Mouse (Mus musculus) left cerebral cortex, adult 2 months (tissue): Measurements from ENCODE around the gene Dennd2a. TPM values are rescaled to one million over a fixed set of nuclear protein-coding genes. Genes with fewer than 3 reads are reported as not detected.
A peak's percentile ranks its signal among the peaks of the same experiment; 100 is the strongest.

Experiments used
- DNase-seq, 2 experiments: peaks; one replicate each; pipeline ENCODE4 v3.0.0; 2021 to 2022; ENCODE audit warnings: low spot score in 2 of 2, mixed read lengths in 1 of 2; ENCODE audit errors: extremely low spot score in 1 of 2
- H3K27ac ChIP-seq: fragments of 200-600 bp; 2 replicates; pipeline ENCODE4 v1.8.1; 2022
- H3K4me3 ChIP-seq: fragments of 200-600 bp; 2 replicates; pipeline ENCODE4 v1.8.1; 2022
- CTCF ChIP-seq: fragments of 200-600 bp; IDR thresholded peaks from 2 replicates; pipeline ENCODE4 v1.8.1; 2022; ENCODE audit warnings: antibody characterized with exemption, mild to moderate bottlenecking, moderate library complexity
- intact Hi-C: fragments of 180-260 bp; cut with DNase I; formaldehyde crosslinking; loops from one replicate; pipeline ENCODE4 v1.15.1; 2025
- total RNA-seq, 2 experiments: library from RNA; stranded (reverse); gene quantifications; 2 replicates each; pipeline ENCODE4 v1.2.3; 2021

Gene Dennd2a
- total RNA-seq, 2 experiments from 2014 or later, result 23.2 to 25.3 TPM

DNA sequence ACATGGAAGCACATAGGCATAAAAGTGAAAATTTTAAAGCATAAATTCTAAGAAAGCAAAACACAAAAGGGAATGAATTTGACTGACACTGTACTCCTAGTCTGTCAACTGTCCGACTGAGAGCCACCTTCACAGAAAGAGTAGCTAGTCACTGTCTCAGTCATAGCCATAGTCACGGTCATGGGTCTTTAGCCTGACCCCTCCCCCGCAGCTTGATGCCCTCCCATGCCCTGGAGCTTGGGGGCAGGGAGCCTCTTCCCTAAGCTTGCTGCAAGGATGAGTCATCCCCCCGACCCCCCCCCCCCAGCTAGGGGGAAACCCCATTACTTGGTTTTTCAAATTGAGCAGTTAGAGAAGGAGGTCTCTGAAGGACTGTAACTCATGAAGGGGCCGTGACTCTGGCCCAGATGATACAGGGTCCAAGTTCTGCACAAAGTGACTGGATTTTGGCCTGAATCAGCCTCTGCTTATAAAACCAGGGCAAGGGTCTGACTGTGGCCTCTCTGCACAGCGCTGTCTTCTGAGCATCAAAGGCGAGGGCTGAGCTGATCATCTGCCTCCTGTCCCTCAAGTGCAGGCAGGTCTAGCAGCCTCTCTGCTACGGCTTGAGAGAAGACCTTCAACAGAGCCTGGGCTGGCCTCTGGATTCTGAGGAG is 5.6 kb downstream of the Dennd2a start:
- DNase-seq, result no peak
- no peak overlapping the region for H3K27ac ChIP-seq
- TF ChIP-seq CTCF, result no peak
- intact Hi-C loops, result no loop called here
- H3K4me3 ChIP-seq, result no peak overlapping the region

DNA sequence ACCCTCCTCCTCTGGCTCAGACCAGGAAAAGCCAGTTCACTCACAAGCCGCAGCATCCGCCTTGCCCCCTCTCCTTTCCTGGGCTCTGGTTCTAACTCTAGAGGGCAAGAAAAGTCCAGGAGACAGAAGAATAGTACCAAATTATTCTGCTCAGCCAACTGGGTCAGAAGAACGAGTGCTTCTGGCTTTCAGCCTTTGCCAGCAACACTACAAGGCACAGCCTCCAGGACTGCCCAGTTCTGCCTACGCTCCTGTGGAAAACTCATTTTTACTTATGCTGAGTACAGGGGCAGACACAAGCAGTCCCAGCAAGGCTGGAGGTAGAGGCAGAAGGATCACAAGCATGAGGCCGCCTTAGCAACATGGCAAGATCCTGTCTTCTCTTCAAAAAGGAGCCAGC is 9.6 kb downstream of the Dennd2a start:
- intact Hi-C loops, result no loop called here
- DNase-seq, result no peak
- TF ChIP-seq CTCF, result no peak
- Histone ChIP-seq H3K27ac (peak overlapping the region; percentile 34; the same call in 1 of the 2 replicates), H3K4me3 (no peak overlapping the region)

DNA sequence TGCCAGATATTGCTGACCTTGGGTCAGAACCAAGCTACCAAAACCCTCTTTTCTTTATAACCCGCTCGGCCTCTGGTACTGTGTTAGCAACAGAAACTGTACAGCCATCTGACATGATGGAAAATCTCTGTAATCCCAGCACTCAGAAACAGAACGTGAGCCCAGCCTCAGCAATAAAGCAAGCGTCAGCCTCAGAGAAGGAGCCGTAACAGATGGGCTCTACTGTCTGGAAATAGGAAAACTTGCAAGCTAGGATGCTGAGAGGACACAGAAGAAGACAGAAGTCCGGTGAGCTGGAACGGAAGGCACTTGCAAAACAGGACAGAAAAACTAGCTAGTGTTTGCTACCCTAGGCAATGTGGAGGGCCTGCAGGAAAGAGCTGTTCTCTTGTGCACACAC is 12.2 kb downstream of the Dennd2a start:
- H3K4me3 ChIP-seq, result no peak overlapping the region
- intact Hi-C loops, result no loop called here
- no peak for TF ChIP-seq CTCF
- DNase-seq, result no peak
- peak overlapping the region; percentile 53 for H3K27ac ChIP-seq

DNA sequence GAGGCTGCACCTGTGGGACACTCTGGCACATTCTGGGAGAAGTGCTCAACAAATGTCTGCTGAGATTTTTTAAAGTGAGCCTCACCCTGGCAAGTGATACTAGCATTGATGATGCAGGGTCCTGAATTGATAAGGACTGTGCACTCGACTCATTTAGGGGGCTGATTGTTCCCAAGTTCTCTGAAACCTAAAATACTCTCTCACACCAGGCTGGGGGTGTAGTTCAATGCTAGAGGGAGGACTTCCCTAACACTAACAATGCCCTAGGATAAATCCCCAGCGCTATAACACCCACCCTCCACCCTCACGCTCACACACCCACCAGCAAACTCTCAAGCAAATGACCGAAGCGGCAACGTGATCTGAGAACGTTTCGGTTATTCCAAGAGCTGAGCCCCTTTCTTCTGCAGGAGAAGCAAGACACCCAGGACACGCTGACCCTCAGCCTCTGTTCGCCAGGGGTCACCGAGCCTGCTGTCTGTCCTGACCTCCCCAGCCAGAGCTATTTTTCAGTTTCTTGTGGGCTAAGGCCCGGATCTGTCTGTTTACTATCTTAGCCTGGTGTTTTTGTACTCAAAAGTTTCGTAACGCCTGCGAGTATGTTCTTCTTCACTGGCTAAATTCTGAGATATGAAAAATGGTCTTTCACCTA is 13.8 kb downstream of the Dennd2a start:
- peak overlapping the region; percentile 44; the same call in 1 of the 2 replicates for H3K27ac ChIP-seq
- intact Hi-C loops, result loop anchor here (2.0 kb wide), 1 partner anchor 15 kb away; no protein-coding TSS in a partner anchor

DNA sequence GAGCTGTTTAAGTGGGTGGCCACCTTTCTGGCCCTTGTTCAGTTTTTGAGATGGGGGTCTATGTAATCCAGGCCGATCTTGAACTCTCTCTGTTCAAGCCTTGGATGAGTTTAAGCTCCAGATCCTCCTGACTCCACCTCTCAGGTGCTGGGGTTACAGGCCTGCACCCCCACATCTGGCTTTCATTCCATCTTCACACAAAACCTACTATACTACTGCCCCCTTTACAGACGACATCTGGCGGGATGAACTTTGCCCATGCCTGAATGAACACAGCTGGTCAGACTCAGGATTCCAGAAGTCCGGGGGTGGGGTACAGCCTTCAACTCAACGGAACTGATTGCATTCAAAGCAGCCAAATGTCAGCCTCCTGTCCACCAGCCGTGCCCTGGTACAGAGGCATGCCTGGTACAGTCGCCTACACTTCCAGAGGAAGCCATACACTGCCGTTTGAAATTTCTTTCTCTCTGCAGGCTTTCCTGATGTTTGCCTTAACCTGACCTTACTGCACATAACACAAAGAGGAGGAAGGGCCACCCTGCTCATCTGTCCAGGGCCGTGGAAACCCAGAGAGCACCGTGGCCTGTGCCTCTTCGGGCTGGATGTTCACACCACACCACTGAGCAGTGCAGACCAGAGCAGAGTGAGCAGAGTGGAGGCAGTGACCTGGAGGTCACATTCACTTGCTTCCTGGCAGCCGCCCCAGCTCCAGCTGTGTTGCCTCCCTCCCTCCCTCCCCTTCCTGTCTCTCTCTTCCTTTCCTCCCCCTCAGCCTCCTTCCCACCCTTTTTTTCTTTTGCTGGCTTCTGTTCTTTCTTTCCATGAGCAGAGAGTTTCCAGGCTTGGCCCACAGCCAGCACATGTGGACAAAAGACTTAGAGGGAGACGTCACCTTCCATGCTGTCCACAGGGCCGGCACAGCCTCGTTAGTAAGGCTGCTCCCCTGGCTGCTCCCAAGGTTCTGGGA is 14.8 kb downstream of the Dennd2a start:
- H3K4me3 ChIP-seq, result no peak overlapping the region
- intact Hi-C loops, result loop anchor here (2.0 kb wide), 1 partner anchor 14 kb away; no protein-coding TSS in a partner anchor
- TF ChIP-seq CTCF, result no peak
- peak; percentile 41 to 52 for DNase-seq
- H3K27ac ChIP-seq, result peak overlapping the region; percentile 73

More for the DNA sequence above, 13.8 kb downstream of the Dennd2a start:
- TF ChIP-seq CTCF, result no peak
- no peak for DNase-seq
- no peak overlapping the region for H3K4me3 ChIP-seq

DNA sequence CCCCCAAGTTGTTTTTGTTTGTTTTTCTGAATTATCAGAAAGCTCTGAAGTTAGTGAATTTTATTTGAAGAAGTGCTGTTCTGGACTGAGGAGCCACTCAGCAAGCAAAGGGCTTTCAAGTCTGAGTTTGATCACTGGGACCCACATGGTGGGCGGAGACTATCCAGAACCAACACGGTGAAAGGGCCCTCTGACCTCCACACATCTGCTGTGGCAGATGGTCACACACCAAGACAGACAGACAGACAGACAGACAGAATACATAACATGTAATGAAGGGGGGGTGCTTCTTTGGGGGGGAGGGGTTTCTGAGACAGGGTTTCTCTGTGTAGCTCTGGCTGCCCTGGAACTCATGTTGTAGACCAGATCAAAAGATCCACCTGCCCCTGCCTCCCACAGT is 17.1 kb downstream of the Dennd2a start:
- Histone ChIP-seq H3K4me3 (no peak overlapping the region), H3K27ac (no peak overlapping the region)
- DNase-seq, result no peak
- no peak for TF ChIP-seq CTCF
- intact Hi-C loops, result no loop called here

DNA sequence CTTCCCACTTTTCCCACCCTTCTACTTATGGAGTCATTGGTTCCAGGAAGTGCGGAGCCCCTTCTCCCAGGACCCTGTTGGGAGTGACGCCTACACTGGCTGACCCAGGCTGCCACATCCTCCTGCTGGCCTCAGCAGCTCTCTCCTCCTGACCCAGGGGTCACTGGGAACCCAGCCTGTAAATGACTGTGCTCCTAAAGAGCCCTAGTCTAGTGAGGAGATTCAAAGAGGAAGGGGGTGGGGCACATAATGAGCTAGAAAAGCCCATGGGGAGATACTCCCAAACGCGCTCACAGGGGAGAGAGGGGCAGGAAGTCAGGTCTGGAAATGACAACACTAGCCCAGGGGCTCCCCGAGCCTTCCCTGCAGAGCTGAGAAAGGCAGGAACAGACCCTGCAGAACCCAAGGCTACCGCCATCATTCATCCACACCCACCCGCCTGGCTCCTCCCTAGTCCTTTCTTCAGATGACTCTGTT is 17.9 kb downstream of the Dennd2a start:
- Histone ChIP-seq H3K4me3 (no peak overlapping the region), H3K27ac (no peak overlapping the region)
- no peak for TF ChIP-seq CTCF
- no peak for DNase-seq
- intact Hi-C loops, result no loop called here

DNA sequence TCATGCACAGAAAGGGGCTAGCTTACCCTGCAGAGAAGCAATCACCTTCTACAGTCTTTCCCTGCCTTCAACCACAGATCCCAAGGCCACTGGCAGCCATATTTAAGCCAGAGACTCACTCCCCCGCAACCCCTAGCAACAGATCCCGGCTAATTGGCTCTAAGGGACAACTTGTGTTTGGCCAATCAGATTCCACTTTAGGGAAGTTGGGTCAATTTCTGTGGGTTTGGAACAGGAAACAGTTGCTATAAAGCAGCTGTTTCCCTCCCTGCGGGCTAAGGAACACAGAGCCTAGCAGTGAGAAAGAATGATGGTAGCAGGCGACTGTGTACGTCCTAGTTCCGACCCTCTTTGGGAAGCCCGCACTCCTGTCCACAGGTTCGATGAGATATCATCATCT is 19.4 kb downstream of the Dennd2a start:
- no peak for TF ChIP-seq CTCF
- no peak for DNase-seq

DNA sequence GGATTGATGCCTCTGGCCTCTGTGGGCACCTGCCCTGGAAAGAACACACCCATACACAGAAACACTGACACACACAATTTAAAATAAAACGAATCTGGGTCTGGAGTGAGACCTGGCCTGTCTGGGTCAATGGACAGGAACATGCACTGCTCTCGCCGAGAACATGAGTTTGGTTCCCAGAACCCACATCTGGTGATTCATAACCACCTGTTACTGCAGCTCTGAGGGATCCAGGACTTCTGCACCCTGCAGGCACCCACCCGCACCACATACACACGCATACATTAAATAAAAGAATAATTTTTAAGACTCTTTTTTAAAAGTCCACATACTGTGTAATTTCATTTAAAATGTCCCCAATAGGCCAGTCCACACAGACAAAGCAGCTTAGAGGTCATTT is 20.4 kb downstream of the Dennd2a start:
- no peak for TF ChIP-seq CTCF
- DNase-seq, result no peak
- intact Hi-C loops, result no loop called here
- Histone ChIP-seq H3K27ac (no peak overlapping the region), H3K4me3 (no peak overlapping the region)

More for the DNA sequence above, 19.4 kb downstream of the Dennd2a start:
- intact Hi-C loops, result no loop called here
- H3K4me3 ChIP-seq, result no peak overlapping the region
- no peak overlapping the region for H3K27ac ChIP-seq

DNA sequence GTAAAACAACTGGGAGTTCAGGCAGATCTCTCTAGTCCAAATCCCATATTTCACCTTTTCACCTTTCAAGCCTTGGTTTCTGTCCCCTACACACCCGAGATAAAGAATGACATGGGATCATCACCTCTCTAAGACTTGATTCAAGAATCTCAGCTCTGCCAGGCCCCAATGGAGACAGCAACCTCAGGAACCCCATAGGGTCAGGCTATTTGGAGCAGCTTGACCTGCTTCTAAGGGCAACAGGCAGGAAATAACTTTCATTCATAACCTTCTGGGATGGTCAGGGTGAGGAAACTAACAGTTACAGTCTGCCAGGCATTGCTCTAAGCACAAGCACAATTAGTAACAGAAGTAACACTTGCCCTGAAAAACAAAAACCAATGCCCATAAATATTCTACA is 21.0 kb downstream of the Dennd2a start:
- DNase-seq, result no peak
- H3K4me3 ChIP-seq, result no peak overlapping the region
- intact Hi-C loops, result no loop called here
- no peak for TF ChIP-seq CTCF
- H3K27ac ChIP-seq, result no peak overlapping the region

DNA sequence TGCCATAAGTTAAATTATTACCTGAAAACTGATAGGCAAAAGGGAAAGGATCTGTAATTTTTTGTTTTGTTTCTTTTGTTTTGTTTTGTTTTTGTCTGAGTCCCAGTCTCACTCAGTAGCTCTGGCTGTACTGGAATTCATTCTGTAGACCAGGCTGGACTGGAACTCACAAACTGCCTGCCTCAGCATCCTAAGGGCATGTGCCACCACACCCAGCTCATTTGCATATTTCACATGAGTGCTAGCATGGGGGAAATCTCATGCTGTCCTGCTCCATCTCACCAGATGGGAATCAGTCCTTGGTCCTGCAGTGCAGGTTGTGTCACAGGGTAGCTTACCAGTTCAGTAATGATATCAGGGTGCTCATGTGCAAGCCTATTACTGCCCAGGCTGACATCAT is 22.7 kb downstream of the Dennd2a start:
- no peak for DNase-seq

More for the DNA sequence above, 22.7 kb downstream of the Dennd2a start:
- no peak overlapping the region for H3K27ac ChIP-seq
- no peak overlapping the region for H3K4me3 ChIP-seq
- intact Hi-C loops, result no loop called here
- TF ChIP-seq CTCF, result no peak
